Mouse (Mus musculus) spleen, adult 12 weeks (tissue): ENCODE results near the gene Abcc5.
"Not testable (repeated sequence)": the region's sequence is repeated elsewhere in the genome, so short reads cannot be mapped to it uniquely, and the experiment has no call there.

ENCODE experiments used
- DNase-seq: peaks from one replicate; pipeline ENCODE4 v3.0.0; 2022; ENCODE audit warnings: low spot score

Gene Abcc5

GRCm38 (mm10) chr16:20422938-20423730 lies 3.1 kb downstream of the Abcc5 start:
- no peak for DNase-seq

GRCm38 (mm10) chr16:20418054-20418453 lies 8.1 kb downstream of the Abcc5 start:
- no peak for DNase-seq

- DNase-seq = no peak
Measured at GRCm38 (mm10) chr16:20416262-20416661, 9.9 kb downstream of the Abcc5 start.

GRCm38 (mm10) chr16:20415804-20416203 lies 10.4 kb downstream of the Abcc5 start:
- no peak for DNase-seq

- DNase-seq = no peak
Measured at GRCm38 (mm10) chr16:20415211-20415610, 11.0 kb downstream of the Abcc5 start.

GRCm38 (mm10) chr16:20413870-20414331 lies 12.3 kb downstream of the Abcc5 start:
- no peak for DNase-seq

- no peak for DNase-seq
Measured at GRCm38 (mm10) chr16:20411958-20412570, 14.1 kb downstream of the Abcc5 start.

- DNase-seq = no peak
Measured at GRCm38 (mm10) chr16:20405335-20405734, 20.9 kb downstream of the Abcc5 start.

GRCm38 (mm10) chr16:20403327-20403726 lies 22.9 kb downstream of the Abcc5 start:
- no peak for DNase-seq

- no peak for DNase-seq
Measured at GRCm38 (mm10) chr16:20401592-20401991, 24.6 kb downstream of the Abcc5 start.

- DNase-seq = no peak
Measured at GRCm38 (mm10) chr16:20400707-20401591, 25.2 kb downstream of the Abcc5 start.

- no peak for DNase-seq
Measured at GRCm38 (mm10) chr16:20396851-20397250, 29.3 kb downstream of the Abcc5 start.

- DNase-seq = no peak
Measured at GRCm38 (mm10) chr16:20395216-20395907, 30.8 kb downstream of the Abcc5 start.

GRCm38 (mm10) chr16:20391753-20392152 lies 34.4 kb downstream of the Abcc5 start:
- DNase-seq = no peak

GRCm38 (mm10) chr16:20390233-20390632 lies 36.0 kb downstream of the Abcc5 start:
- DNase-seq = no peak

GRCm38 (mm10) chr16:20381031-20381430 lies 45.2 kb downstream of the Abcc5 start:
- no peak for DNase-seq

GRCm38 (mm10) chr16:20375341-20375740 lies 50.9 kb downstream of the Abcc5 start:
- DNase-seq = no peak

- DNase-seq = no peak
Measured at GRCm38 (mm10) chr16:20371731-20372130, 54.5 kb downstream of the Abcc5 start.

- DNase-seq = no peak
Measured at GRCm38 (mm10) chr16:20368221-20368620, 58.0 kb downstream of the Abcc5 start.

GRCm38 (mm10) chr16:20362121-20362520 lies 64.1 kb downstream of the Abcc5 start:
- DNase-seq = no peak

- not testable (repeated sequence) for DNase-seq
Measured at GRCm38 (mm10) chr16:20361496-20361895, 64.7 kb downstream of the Abcc5 start.
